Mouse (Mus musculus): Measurements from ENCODE around the gene Med27.

DNA sequence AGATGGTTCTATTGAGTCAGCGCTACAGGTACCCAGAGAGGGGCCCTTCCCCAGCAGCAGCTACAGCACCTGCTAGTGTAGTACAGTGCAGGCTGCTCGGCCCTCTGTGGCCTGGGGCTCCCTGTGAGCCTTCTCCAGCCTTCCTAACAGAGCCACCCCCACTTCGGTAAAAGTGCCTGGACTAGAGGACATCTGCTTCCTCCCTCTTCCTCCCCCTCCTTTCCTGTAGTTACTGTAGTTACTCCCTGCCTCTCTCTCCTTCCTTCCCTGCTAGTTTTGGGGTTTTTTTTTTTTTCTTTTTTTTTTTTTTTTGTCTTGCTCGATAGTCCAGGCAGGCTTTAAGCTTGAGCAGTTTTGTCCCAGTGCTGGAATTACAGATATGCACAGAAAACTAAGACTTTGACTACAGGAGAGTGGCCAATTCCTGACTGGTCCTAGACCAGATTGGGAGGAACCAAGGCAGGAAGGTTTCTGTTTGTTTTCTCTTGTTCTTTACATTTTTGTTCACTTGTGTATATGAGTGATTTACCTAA is 178.7 kb downstream of the Med27 start:
- no peak for TF ChIP-seq CTCF (IDR thresholded peaks at IDR 0.05; ENCODE audit: low read depth)
- TF ChIP-seq EP300 (IDR thresholded peaks at IDR 0.05; ENCODE audit: low read depth): no peak
